Mouse (Mus musculus): ENCODE data around the gene 4930451I11Rik. TPM values are rescaled to one million over a fixed set of nuclear protein-coding genes. Genes with fewer than 3 reads are reported as not detected.
A peak's percentile ranks its signal among the peaks of the same experiment; 100 is the strongest.

4930451I11Rik gene
- polyA plus RNA-seq, 1 experiment = not detected

DNA sequence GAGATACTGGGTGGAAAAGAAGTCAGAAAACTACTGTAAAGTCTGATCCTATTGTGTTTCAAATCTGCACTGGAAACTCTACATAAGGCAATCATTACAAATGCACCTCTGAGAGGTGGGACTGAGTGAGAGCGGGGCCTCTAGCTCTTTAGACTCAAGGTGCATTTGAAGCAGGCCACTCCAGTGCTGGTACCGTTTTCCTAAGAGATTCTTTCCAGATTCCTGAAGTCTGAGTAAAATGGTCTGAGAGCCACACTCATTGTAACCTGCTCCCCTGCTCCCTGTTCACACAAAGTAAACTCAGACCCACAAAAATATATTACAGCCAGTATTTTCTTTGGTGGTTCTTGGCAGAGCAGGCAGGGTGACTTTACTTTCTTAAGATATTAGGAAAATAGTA lies 36.1 kb upstream of the 4930451I11Rik start:
- Histone ChIP-seq H3K27me3 (ENCODE audit: control insufficient read depth, insufficient read depth, low read length) (no peaks in the 10 kb centered on the region), H3K4me3 (ENCODE audit: control insufficient read depth, insufficient read depth, low read length) (no peak overlapping the region), H3K36me3 (ENCODE audit: control insufficient read depth, insufficient read depth, low read length) (peaks cover 42% of the 10 kb centered on the region), H3K4me1 (replicated peaks; ENCODE audit: control insufficient read depth, insufficient read depth, low read length) (peaks cover 19% of the 10 kb centered on the region), H3K27ac (ENCODE audit: control insufficient read depth, insufficient read depth, low read length) (no peak overlapping the region)
- no peak for DNase-seq
- no peak for TF ChIP-seq CTCF (IDR thresholded peaks at IDR 0.05; ENCODE audit: borderline replicate concordance, control insufficient read depth, extremely low read depth, insufficient read depth, low read length, poor library complexity)
- no peak for TF ChIP-seq POLR2A (IDR thresholded peaks at IDR 0.05; ENCODE audit: control insufficient read depth, extremely low read depth, insufficient read depth, low read length, poor library complexity)
- 92% methylated on average over 2 of the region's 2 CpGs for WGBS

DNA sequence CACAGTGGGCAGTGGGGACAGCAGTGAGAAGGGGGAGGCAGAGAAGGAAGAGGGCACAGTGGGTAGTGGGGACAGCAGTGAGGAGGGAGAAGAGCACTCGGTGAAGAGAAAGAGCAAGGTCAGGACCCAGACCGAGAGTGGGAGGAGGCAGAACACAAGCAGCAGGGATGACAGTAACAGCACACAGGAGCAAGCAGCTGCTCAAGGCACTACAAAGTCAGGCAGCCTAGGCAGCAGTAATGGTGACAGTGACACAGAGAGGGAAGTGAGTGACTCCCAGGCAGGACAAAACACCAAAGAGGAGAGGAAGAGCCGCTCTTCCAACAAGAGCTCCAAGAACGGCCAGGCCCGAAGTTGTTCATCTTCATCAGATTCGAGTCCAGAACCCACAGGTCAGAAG lies 32.4 kb upstream of the 4930451I11Rik start:
- H3K36me3 ChIP-seq (ENCODE audit: control insufficient read depth, insufficient read depth, low read length) = peaks cover 7% of the 10 kb centered on the region; the same call in 1 of the 2 replicates
- H3K4me3 ChIP-seq (ENCODE audit: control insufficient read depth, insufficient read depth, low read length) = no peak overlapping the region
- TF ChIP-seq CTCF (IDR thresholded peaks at IDR 0.05; ENCODE audit: borderline replicate concordance, control insufficient read depth, extremely low read depth, insufficient read depth, low read length, poor library complexity) = no peak
- TF ChIP-seq POLR2A (IDR thresholded peaks at IDR 0.05; ENCODE audit: control insufficient read depth, extremely low read depth, insufficient read depth, low read length, poor library complexity) = no peak
- H3K4me1 ChIP-seq (replicated peaks; ENCODE audit: control insufficient read depth, insufficient read depth, low read length) = peaks cover 26% of the 10 kb centered on the region
- no peaks in the 10 kb centered on the region for H3K27me3 ChIP-seq (ENCODE audit: control insufficient read depth, insufficient read depth, low read length)
- WGBS = 82% methylated on average over 6 of the region's 6 CpGs
- no peak overlapping the region for H3K27ac ChIP-seq (ENCODE audit: control insufficient read depth, insufficient read depth, low read length)
- DNase-seq = no peak

DNA sequence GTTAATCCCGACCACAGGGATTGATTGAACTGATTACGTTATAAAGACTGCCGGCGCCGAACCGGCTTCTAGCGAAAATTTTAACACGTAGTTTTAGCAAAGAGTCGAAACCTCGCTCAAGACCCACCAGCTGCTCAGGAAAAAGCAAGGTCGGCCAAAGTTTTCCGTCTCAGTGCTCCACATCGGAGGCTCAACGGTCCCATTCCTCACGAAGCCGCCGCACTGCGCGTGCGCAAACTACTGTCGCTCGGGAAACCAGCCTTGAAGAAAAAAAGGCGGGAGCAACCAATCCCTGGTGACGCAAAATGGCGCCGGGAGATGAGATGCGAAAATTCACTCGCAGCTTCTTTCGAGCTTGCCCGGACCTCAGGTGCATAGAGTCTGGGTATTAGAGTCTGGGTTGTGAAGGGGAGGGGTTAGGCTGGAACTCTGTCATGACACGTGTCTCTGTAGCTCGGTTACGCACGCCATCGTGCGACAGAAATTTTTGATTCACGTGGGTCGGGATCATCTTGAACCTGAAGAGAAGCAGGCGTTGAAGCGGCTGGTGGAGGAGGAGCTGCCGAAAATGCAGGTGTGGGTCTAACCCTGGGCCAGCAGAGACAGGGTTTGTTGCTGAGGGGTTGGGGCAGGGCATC lies 30.8 kb upstream of the 4930451I11Rik start, which contains the start of gene Ino80e:
Ino80e (minus strand) TSS at position 231 of the 638 bp plus-strand sequence.
- Histone ChIP-seq H3K4me1 (replicated peaks; ENCODE audit: control insufficient read depth, insufficient read depth, low read length) (peaks cover 29% of the 10 kb centered on the region), H3K36me3 (ENCODE audit: control insufficient read depth, insufficient read depth, low read length) (0 out of 2 replicates have a peak, but pooled peaks cover 5% of the 10 kb centered on the region)
- under 1% methylated on average over 41 of the region's 41 CpGs for WGBS

DNA sequence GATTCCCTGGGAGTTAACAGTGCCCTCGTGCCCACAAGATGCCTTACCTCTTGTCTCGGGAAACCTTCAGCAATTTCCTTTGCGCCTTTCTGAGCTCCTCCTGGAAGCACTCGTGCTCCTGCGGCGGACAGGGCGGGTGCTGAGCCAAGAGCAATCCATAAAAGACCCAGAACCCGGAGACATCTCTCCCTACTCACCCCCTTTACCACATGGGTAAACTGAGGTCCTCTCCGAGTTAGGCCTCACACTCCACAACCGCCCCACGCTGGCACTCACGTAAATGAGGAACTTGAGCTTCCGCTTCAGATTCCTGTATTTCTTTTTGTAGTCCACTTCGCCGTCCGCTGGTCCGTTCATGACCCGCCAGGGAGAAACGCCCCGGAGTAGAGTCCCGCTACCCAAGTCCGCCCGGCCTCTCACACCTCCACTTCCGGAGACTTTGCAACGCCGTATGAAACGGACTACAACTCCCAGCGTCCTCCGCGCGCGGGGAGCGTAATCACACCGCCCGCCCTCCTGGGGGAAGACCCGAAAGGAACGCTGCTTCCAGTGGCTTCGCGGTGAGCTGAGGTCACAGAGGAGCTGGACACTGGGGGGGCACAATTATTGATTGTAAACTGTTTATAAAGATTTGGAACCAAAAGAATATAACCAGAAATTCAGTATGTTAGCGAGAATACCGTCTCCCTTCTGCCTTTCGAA lies 30.1 kb upstream of the 4930451I11Rik start, which contains the start of gene Hirip3:
Hirip3 (plus strand) TSS at position 544 of the 702 bp plus-strand sequence.
- no peaks in the 10 kb centered on the region; the same call in 1 of the 2 replicates for H3K36me3 ChIP-seq (ENCODE audit: control insufficient read depth, insufficient read depth, low read length)
- no peaks in the 10 kb centered on the region for H3K27me3 ChIP-seq (ENCODE audit: control insufficient read depth, insufficient read depth, low read length)
- H3K27ac ChIP-seq (ENCODE audit: control insufficient read depth, insufficient read depth, low read length) = peak within 1 kb of the TSS; percentile 65
- peak; percentile 95 for DNase-seq
- TF ChIP-seq CTCF (IDR thresholded peaks at IDR 0.05; ENCODE audit: borderline replicate concordance, control insufficient read depth, extremely low read depth, insufficient read depth, low read length, poor library complexity) = no peak
- TF ChIP-seq POLR2A (IDR thresholded peaks at IDR 0.05; ENCODE audit: control insufficient read depth, extremely low read depth, insufficient read depth, low read length, poor library complexity) = 0 out of 2 replicates have a peak, but pooled peaks have one; percentile 7
- H3K4me3 ChIP-seq (ENCODE audit: control insufficient read depth, insufficient read depth, low read length) = peak within 1 kb of the TSS; percentile 80
- under 1% methylated on average over 42 of the region's 42 CpGs for WGBS
- peaks cover 35% of the 10 kb centered on the region for H3K4me1 ChIP-seq (replicated peaks; ENCODE audit: control insufficient read depth, insufficient read depth, low read length)

More for the DNA sequence above, 30.8 kb upstream of the 4930451I11Rik start, which contains the start of gene Ino80e:
- Histone ChIP-seq H3K27me3 (ENCODE audit: control insufficient read depth, insufficient read depth, low read length) (no peaks in the 10 kb centered on the region), H3K27ac (ENCODE audit: control insufficient read depth, insufficient read depth, low read length) (peak within 1 kb of the TSS; percentile 65), H3K4me3 (ENCODE audit: control insufficient read depth, insufficient read depth, low read length) (peak within 1 kb of the TSS; percentile 80)
- TF ChIP-seq POLR2A (IDR thresholded peaks at IDR 0.05; ENCODE audit: control insufficient read depth, extremely low read depth, insufficient read depth, low read length, poor library complexity) (peak; percentile 33; the same call in 1 of the 2 replicates), CTCF (IDR thresholded peaks at IDR 0.05; ENCODE audit: borderline replicate concordance, control insufficient read depth, extremely low read depth, insufficient read depth, low read length, poor library complexity) (0 out of 2 replicates have a peak, but pooled peaks have one; percentile 35)
- DNase-seq = peak; percentile 88

DNA sequence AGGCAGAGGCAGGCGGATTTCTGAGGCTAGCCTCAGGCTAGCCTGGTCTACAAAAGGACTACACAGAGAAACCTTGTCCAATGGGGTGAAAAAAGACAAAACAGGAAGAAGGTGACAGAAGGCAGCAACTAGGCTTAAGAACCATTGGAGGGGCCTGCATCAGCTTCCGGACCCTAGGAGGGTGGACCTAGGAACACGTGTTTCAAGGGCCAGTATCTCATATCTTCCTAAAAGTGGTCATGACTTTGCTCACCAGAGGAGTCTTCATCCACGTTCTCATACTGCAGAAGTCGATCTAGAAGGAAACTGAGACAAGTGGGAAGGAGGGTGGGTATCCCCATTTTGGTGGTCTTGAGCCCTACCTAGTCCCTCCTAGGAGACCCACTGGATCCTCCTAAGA lies 29.5 kb upstream of the 4930451I11Rik start:
- H3K4me3 ChIP-seq (ENCODE audit: control insufficient read depth, insufficient read depth, low read length) = peak overlapping the region; percentile 80
- peaks cover 5% of the 10 kb centered on the region; the same call in 1 of the 2 replicates for H3K36me3 ChIP-seq (ENCODE audit: control insufficient read depth, insufficient read depth, low read length)
- TF ChIP-seq POLR2A (IDR thresholded peaks at IDR 0.05; ENCODE audit: control insufficient read depth, extremely low read depth, insufficient read depth, low read length, poor library complexity) (no peak), CTCF (IDR thresholded peaks at IDR 0.05; ENCODE audit: borderline replicate concordance, control insufficient read depth, extremely low read depth, insufficient read depth, low read length, poor library complexity) (no peak)
- H3K27ac ChIP-seq (ENCODE audit: control insufficient read depth, insufficient read depth, low read length) = no peak overlapping the region
- 46% methylated on average over 5 of the region's 5 CpGs for WGBS
- H3K27me3 ChIP-seq (ENCODE audit: control insufficient read depth, insufficient read depth, low read length) = no peaks in the 10 kb centered on the region
- no peak for DNase-seq
- peaks cover 35% of the 10 kb centered on the region for H3K4me1 ChIP-seq (replicated peaks; ENCODE audit: control insufficient read depth, insufficient read depth, low read length)

DNA sequence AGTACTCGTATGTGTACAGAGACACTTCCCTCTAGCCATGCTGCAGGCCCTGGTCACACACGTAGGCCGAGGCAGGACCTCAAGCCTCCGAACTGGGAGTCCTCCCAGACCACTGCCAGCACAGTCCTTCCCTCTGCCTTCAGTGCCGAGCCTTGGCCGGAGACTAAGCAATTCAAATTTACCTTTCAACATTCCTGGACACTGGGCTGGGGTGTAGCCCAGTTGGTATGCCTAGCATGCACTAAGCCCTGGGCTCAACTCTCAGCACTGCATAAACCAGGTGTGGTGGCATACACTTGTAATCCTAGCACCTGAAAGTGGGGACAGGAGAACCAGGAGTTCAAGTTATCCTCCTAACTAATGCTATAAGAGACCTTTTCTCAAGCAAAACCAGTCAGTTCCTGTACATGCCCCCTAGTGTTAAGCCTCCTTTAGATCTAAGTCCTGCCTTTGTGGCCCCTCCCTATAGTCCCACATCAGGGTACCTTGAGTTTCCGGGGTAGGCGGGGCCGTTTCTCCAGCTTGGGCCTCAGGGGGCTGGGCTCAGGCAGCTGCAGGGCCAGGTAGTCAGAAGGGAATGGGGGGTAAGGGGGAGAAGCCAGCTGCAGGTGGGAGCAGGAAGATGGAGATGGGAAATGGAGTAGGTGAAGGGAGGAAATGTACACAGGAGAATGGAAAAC lies 25.4 kb upstream of the 4930451I11Rik start:
- Histone ChIP-seq H3K4me3 (ENCODE audit: control insufficient read depth, insufficient read depth, low read length) (no peak overlapping the region), H3K27ac (ENCODE audit: control insufficient read depth, insufficient read depth, low read length) (no peak overlapping the region), H3K27me3 (ENCODE audit: control insufficient read depth, insufficient read depth, low read length) (no peaks in the 10 kb centered on the region), H3K36me3 (ENCODE audit: control insufficient read depth, insufficient read depth, low read length) (peaks cover 34% of the 10 kb centered on the region), H3K4me1 (replicated peaks; ENCODE audit: control insufficient read depth, insufficient read depth, low read length) (peaks cover 16% of the 10 kb centered on the region)
- TF ChIP-seq CTCF (IDR thresholded peaks at IDR 0.05; ENCODE audit: borderline replicate concordance, control insufficient read depth, extremely low read depth, insufficient read depth, low read length, poor library complexity) (no peak), POLR2A (IDR thresholded peaks at IDR 0.05; ENCODE audit: control insufficient read depth, extremely low read depth, insufficient read depth, low read length, poor library complexity) (no peak)
- peak; percentile 69 for DNase-seq
- WGBS = 74% methylated on average over 9 of the region's 9 CpGs
